Comparison of ENCODE assay signal across 1 mouse cellular context in genomic region chr4:133613867-133614266, GRCm38 (mm10).
TF ChIP-seq lines count a peak whose summit lies in the region.

No protein-coding gene starts in this region.

TF ChIP-seq in CH12.LX, 34 proteins besides CTCF, POLR2A, EP300 and RAD21:
- TF ChIP-seq SMC3 (IDR thresholded peaks at IDR 0.05; ENCODE audit: low read depth, low read length), result no peak
- no peak for TF ChIP-seq ETS1 (conservative IDR thresholded peaks at IDR 0.05; ENCODE audit: low read depth, low read length)
